Mouse (Mus musculus): ENCODE data around the gene Hsf2bp. TPM values are rescaled to one million over a fixed set of nuclear protein-coding genes. Genes with fewer than 3 reads are reported as not detected.
A peak's percentile ranks its signal among the peaks of the same experiment; 100 is the strongest.
"Not testable (repeated sequence)": the region's sequence is repeated elsewhere in the genome, so short reads cannot be mapped to it uniquely, and the experiment has no call there.

Hsf2bp gene
- total RNA-seq (2021): 1 to 10 TPM; 1.2 to 1.6 TPM
- long read RNA-seq, experiment 1, partial matches to known transcripts: 0 of 2 reads
- long read RNA-seq, experiment 1, other reads (novel, unspliced or antisense): 1 of 2 reads
- long read RNA-seq, experiment 2, partial matches to known transcripts: 0 of 1 reads
- long read RNA-seq, experiment 2, other reads (novel, unspliced or antisense): 1 of 1 reads

DNA sequence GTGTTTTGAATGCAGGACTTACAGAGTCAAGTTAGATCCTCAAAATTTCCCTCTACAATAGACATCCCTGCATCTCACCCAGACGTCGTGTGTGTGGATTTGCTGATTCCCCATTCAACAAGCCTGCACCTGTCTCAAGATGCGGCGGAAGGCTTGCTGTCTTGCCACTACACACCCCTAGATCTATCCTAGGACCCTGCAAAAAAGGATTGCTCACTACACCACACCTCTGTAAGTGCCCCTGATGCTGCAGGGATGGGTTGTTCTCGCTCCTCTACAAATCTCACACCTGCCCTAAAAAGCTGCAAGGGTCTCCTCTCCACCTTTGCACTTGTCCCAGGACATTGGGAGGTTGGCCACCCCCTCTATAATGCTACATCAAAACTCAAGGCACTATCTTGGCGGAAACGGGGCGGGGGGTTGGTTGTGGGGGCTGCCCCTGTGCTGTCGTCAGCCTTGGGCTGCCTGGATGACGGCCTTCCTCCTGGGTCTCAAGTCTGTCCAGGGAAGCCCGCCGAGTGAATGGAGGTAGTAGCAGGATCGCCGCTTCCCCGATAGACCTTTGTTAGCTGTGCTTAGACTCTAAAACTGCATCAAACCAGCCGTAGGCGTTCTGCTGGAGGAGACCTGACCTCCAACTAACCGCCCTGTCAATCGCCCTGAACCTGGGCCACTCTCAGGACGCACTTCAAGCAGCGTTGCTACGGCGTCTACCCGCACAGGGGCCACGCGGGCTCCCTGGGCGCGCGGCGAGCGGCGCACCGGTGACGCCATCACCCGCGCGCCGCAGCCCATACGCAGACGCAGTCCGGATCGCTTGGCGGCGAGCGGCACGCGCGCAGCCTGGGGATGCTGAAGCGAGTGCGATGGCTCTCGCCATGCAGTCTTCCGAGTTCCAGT, at the start of gene Hsf2bp, which contains the start of gene Rrp1b:
TSS of gene Hsf2bp (minus strand) at position 741 of the 900 bp plus-strand sequence.
TSS of gene Rrp1b (plus strand) at position 492 of the 900 bp plus-strand sequence.
- peak; percentile 72 to 78 for DNase-seq (ENCODE audit: low spot score in 2 of 2)

DNA sequence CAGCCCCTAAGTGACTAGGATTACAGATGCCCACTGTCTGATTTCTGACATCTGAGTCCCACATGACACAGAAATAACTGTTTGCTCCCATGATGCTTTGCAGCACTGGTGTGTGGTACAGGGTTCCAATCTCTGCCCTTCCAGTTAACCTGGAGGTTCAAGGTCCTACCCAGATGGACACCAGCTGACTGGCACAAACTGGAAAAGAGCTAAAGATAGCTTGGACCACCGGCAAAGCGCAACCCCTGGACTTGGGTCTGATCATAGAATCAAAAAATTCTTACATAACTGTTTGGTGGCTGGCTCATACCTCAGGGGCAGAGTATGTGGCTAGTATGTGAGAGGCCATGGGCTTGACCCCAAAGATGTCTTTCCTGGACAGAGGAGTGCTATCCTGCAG, 47.2 kb upstream of the Hsf2bp start:
- DNase-seq (ENCODE audit: low spot score in 2 of 2): no peak

DNA sequence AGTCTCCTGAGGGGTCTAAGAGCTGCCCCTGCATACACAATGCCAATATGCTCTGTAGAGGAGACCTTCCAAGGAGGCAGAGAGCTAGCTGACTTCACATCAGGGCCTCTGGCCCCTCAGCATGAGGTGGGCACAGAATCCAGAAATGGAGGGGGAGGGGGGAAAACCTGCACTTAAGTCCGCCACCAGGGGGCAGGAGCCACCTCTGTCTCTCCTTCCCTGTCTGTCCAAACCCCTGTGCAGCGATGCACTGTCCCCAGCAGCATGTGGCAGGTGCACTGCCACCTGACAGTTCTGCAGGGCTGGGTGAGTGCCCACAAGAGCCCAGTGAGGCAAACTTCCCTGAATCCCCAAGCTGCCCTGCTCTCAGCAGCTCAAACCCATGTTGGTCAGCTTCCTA, 39.0 kb upstream of the Hsf2bp start:
- DNase-seq (ENCODE audit: low spot score in 2 of 2): peak; percentile 31

DNA sequence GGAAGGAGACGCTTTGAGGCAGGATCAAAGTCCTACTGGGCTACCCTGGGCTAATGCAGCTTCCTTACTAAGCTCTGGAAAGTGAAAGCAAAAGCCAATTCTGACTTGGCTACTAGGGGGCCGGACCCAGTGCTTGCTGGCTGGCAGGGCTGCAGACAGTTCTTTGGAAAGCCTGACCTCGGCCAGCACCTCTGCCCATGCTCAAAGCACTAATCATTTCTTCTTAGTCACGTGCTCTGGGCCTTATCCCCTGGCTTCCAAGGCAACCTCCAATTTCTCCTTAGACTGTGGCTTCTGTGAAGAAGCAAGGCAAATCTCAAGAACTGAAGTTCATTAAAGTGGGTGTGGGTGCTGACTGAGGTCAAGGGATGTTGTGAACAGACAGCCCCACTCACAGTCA, 38.5 kb upstream of the Hsf2bp start:
- DNase-seq (ENCODE audit: low spot score in 2 of 2): no peak

DNA sequence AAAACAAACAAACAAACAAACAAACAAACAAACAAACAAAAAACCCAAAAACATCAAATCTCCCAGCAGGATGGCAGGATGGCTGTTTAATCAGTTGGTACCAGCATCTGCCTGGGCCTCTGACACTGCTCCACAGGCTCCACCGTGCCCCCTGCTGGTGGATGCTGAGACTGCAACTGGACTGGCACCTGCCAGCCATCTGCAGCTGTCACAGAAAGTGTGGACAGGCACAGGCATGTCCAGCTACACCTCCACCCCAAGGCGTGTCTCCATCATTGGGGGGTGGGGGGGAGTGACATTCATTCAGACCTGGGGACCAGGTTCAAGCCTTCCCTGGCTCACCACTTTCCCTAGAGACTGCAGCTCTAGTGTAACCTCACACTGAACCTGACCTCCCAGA, 37.2 kb upstream of the Hsf2bp start:
- DNase-seq (ENCODE audit: low spot score in 2 of 2): peak; percentile 71 to 74

DNA sequence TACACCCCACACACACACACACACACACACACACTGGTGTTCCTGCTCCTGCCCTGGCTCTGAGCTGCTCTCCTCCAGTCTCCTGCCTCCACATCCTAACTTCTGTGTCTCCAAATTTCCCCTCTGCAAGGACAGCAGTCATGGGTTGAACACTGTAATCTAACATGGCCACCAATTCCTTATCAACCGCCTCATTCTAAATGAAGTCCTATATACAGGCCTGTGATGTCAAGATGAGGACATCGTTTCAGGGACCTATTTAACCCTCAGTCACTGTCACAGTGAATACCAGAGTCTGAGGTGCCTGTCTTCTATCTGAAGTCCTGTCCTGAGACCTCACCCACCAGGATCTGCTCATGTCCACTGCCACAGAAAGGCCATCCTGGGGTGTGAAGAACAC, 32.7 kb upstream of the Hsf2bp start:
- no peak for DNase-seq (ENCODE audit: low spot score in 2 of 2)

DNA sequence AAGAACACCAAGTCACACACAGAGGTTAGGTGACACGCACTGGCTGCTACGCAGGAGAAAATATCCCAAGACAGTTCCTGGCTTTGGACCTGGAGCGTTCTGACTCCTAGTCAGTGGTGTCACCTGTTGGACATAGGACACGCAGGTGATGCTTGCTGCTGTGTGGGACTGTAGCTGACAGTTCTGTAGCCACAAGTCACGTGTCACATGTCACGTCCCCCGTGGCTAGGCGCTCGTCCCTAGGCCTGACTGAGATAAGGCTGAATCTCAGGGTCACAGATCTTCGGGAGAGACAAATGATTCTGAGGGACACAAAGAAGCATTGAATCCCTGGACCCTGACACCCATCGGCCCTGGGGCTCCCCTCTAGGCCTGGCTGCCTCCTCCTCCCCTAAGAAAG, 32.2 kb upstream of the Hsf2bp start:
- DNase-seq (ENCODE audit: low spot score in 2 of 2): no peak

DNA sequence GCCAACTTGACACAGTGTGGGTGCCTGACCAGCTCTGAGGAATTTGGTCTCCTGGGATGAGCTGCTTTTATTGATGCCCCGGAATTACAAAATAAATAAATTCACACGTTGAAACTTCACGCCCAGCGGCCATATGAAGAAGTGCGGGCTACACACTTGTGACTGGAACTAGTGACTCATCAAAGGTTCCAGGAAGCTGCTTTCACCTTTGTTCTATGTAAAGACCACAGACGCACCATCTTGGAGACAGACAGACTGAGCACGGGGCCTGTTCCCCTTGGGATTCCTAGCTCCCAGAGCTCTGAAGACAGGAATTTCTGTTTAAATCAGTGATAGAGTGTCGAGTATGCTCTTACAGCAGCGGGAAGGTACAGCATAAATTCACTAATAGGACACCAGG, 31.4 kb upstream of the Hsf2bp start:
- DNase-seq (ENCODE audit: low spot score in 2 of 2): no peak

DNA sequence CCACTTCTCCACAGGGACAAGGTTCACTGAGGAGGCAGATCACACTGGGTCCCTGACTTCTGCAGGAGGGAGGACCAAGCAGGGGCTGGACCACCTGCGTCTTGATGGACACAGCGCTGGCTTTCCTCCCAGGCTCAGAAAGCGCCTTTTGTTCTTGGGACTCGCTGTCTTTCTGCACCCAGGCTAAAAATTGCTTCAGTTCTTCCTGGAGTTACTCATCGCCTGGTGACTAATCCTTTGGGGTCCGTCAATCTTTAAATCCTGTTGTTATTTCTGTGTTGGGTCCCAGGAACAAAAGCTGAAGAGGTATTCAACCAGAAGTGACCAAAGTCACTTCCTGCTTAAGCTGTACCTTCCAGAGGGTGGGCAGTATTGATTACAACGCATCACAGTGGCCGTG, 28.6 kb upstream of the Hsf2bp start:
- DNase-seq (ENCODE audit: low spot score in 2 of 2): not testable (repeated sequence)

DNA sequence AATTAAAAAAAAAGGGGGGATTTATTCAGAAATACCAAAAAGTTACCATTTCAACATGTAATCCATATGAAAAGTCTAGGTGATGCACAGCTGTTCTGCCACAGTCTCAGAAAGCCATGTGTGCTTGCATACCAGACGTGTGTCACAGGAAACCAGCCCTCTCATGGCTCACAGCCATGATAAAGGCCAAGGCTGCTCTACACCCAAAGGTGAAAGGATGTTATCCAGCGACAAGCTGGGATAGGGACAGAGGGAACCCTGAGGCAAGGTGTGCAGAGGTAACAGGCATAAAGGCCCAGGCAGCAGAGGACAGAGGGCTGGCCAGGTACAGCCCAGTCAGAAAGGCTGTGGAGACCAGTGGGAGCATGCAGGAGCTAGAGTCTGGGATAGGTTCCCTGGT, 27.5 kb upstream of the Hsf2bp start:
- no peak for DNase-seq (ENCODE audit: low spot score in 2 of 2)

DNA sequence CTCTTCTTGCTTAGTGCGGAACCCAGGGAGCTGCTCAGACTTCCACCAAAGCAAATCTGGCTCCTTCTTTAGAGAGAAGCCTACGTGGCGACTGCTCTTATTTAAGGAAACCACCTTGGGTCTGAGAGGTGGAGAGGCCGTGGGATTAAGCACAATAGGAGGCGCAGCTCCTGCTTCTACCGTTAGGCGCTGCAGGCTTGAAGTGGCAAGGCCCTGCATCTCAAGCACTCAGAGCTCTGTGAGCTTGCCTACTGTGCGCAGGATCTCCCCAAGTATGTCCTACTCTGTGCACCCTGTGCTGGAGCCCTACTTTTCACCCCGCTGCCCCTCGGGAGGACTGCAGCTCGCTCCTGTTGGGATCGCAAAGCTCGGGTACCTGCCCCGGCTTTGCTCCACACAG, 25.1 kb upstream of the Hsf2bp start:
- no peak for DNase-seq (ENCODE audit: low spot score in 2 of 2)

DNA sequence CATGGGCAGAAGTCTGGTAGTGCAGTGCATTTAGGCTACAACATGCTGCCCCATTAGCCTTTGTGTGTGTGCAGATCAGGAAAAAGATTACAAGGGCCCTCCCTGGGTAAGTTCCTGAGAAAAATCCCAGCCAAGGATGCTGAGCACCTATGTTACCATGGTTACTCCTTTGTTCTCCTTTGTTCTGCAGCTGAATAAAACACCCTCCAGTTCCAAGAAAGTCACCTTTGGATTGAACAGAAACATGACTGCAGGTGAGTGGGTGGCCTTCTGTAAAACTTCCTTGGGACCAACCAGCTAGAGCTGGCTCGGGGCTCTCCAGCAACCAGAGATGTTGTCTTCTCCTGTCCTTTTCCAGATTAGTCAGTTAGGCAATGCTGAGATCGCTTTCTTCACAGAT, 22.9 kb upstream of the Hsf2bp start:
- no peak for DNase-seq (ENCODE audit: low spot score in 2 of 2)

DNA sequence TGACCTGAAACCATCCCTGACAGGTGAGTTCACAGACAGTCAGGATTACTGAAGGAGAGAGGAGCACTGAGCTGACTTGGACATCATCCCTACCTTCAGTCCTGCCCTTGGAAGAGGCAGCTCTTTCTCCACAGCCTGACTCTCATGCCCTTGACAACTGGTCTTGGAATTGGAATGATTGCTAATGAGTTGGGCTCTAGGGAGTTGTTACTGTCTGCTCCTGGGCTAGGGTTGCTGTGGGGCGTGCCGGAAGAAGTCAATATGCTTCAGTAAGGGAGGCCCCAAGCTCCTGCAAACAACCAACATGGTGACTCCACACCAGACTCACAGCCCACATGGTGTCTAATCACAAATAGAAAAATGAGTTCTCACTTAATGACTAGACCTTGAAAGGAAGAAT, 21.7 kb upstream of the Hsf2bp start:
- DNase-seq (ENCODE audit: low spot score in 2 of 2): no peak

DNA sequence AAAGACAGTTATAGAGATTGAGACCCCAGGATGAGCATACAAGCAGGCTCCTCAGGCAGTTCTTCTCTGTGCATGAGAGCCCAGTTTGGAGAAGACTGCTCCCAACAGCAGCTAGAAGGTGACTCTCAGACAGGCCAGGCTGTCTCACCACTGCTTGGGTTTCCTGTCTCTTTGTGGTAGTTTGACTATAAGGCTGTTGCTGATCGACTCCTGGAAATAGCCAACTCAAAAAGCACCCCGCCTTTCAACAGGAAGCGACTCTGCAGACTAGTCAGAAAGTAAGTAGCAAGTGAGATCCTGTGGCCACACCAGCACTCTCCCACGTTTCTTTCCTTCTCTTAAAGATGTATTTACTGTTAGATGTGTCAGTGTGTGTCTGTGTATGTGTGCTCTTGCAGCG, 17.5 kb upstream of the Hsf2bp start:
- DNase-seq (ENCODE audit: low spot score in 2 of 2): no peak

DNA sequence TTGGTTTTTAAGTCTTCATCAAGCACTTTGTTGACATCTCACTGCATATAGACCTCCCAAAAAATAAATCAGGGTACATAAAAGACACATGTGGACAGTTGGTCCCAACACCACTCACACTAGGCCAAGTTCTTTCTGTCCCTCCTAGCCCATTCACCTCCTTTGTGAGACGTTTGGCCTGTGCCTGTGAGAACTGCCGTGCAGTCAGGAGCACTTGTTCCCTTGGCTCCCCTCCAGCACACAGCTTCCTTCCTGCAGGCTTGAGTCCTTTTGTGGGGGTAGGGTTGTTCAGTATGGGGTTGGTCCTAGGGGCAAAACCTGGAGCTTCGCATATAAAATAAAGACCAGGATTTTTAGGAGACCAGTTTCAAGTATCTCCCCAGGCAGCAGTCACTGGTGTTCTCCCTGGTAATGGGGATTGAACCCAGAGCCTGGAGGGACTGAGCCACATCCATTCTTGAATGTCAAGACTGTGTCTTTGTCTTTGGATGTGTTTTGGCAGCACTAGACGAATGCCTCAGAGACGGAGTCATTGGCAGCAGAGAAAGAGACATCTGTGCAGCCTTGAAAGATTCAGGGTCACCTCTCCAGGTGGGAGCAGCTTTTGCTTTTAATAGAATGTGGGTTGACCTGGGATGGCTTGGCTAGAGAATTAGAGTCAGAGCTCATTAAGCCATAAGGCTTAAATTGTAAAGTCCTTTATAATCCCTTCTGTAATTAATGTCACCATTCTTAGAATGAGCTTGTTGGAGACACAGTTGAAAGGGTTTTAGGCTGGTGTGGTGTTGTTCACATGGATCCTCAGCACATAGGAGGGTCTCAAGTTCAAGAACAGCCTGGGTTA, 16.3 kb upstream of the Hsf2bp start:
- DNase-seq (ENCODE audit: low spot score in 2 of 2): peak in 1 of 2 experiments; percentile 49

DNA sequence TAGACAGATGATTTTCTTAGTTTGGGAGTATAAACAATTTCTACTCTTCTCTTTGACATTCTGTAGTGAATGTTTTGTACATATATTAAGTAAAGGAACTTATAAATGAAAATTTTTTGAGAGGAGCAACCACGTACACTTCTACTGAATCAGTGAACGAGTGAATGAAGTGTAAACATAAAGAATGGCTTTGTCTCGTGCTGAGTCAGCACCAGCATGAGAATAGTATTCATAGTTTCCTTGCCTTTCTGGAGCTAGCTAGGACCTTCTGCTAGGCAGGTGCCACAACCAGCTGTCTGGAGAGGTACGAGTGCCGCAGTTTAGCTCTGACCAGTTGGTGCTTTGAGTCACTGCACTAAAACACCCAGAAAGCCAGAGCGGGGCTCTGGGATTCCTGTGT, 14.5 kb upstream of the Hsf2bp start:
- no peak for DNase-seq (ENCODE audit: low spot score in 2 of 2)

DNA sequence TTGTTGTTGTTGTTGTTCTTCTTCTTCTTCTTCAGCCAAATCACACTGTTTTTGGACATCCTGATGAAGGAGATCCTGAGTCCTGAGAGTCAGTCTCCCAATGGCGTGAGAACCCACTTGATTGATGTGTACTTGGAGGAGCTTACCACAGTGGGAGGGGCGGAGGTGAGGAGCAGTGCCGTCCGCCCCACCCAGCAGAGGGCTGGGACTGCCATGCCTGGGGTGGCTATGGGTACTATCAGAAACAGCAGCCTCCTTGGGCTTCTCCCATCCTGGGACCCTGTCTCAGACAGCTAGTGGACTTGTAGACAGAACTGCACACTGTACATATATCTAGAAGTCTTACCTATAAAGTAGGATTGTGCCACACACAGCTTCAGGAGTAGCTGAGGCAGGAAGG, 13.8 kb upstream of the Hsf2bp start:
- DNase-seq (ENCODE audit: low spot score in 2 of 2): no peak

DNA sequence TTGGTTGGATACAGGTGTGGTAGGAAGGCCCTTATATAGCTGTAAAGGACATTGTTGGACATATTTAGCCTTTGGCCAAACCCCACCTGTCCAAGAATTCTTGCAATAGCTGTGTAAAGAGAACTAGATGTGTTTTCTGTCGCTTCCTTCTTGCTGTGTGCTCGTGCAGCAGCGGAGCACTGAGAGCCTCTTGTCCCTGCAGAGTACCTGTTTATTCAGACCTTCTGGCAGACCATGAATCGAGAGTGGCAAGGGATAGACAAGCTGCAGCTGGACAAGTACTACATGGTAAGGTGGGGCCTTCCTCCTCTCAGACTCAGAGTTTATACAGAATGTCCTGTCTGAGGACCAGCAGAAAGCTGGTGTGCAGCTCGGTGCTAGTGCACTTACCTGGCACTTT, 12.2 kb upstream of the Hsf2bp start:
- no peak for DNase-seq (ENCODE audit: low spot score in 2 of 2)

DNA sequence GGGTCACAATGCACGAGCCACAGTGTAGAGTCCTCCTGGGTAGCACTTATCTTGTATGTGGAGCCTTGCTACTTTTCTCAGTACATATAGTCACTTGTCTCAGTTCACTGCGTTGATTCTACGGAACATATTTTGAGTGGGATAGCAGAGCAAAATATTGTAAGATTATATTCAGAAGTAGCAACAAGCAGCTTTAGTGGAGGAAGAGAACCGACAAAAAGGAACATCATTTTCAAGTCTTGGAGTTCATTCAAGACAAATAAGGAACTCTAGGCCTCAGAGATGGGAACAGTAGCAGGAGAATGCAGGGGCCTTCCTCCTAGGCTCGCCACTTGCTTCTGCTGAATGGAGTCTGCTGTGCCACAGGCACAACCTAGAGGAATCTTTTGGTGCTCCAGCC, 10.4 kb upstream of the Hsf2bp start:
- peak in 1 of 2 experiments; percentile 45 for DNase-seq (ENCODE audit: low spot score in 2 of 2)

DNA sequence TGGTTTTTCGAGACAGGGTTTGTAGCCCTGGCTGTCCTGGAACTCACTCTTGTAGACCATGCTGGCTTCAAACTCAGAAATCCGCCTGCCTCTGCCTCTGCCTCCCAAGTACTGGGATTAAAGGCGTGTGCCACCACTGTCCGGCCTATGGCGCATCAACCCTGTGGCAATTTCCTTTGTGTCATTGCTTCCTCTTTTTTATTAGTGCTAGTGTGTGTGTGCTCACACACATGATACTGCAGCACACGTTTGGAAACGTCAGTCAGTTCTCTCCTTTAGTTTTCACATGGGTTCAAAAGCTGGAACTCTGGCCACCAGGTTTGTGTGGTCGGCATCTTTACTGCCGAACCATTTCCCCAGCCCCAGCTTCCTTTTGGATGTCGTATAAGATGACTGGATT, 4.1 kb upstream of the Hsf2bp start:
- no peak for DNase-seq (ENCODE audit: low spot score in 2 of 2)

DNA sequence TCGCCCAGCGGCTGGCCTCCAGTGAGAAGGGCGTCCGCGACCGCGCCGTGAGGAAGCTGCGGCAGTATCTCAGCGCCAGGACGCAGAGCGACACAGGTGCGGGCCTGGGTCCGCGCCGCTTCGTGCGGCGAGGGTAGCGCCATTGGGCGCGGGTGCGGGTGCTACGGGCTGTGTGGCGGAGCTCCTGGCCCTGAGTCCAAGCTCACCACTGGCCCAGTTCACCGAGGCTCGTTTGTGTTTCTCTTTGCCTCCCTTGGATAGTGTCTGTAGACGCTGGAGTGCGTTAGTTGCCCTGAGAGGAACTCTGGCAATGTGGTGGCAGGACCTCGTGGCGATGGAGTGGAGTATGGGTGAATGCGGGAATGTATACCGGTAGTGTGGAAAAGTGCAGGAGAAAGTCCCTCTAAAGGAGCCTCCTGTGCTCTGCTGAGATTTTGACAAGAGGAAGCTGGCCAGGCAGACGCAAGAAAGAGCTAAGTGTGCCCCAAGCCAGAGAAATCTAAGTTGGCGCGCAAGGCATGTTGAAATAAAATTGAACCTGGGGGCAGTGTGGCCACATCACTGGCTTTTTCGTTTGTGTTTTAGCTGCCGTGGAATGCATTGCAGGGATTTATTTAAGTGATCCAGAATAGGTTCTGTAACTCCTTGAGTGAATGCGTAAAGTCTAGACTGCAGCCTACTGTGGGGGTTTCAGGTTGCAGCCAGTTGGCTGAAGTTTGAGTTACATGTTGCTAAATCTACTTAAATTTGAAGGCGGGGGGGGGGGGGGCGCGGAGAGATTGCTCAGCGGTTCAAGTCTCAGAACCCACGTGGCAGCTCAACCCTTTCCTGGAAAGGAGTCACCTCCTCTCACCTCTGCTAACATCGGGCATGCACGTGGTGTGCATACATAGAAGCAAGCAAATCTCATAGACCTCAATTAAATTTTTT, 625 bp upstream of the Hsf2bp start:
- no peak for DNase-seq (ENCODE audit: low spot score in 2 of 2)

Data from layer of hippocampus, postnatal 14 days (tissue).